Mouse (Mus musculus): ENCODE data around the gene Fam20b. TPM values are rescaled to one million over a fixed set of nuclear protein-coding genes. Genes with fewer than 3 reads are reported as not detected.

The Fam20b gene
- polyA plus RNA-seq, 1 experiment from 2014 or later: 20.2 TPM

Other genes starting within 250 kb of the Fam20b start
- gene Soat1, start 244.8 kb downstream of the Fam20b start, polyA plus RNA-seq (2015; fragmentation: Nextera tagmentation; extraction: Ambion mirVana): 33.1 and 36.3 TPM in 2 replicates
- 0.31 and 0.61 TPM in 2 replicates for gene Gm10031, start 195.1 kb downstream of the Fam20b start, polyA plus RNA-seq (2015; fragmentation: Nextera tagmentation; extraction: Ambion mirVana)
- 2.4 and 2.9 TPM in 2 replicates for gene Abl2, start 160.3 kb downstream of the Fam20b start, polyA plus RNA-seq (2015; fragmentation: Nextera tagmentation; extraction: Ambion mirVana)
- gene Tor3a, start 44.7 kb downstream of the Fam20b start, polyA plus RNA-seq (2015; fragmentation: Nextera tagmentation; extraction: Ambion mirVana): 4.8 and 5.1 TPM in 2 replicates
- gene Angptl1, start 119.5 kb upstream of the Fam20b start, polyA plus RNA-seq (2015; fragmentation: Nextera tagmentation; extraction: Ambion mirVana): 2.7 and 2.8 TPM in 2 replicates
- gene Ralgps2, start 220.5 kb upstream of the Fam20b start, polyA plus RNA-seq (2015; fragmentation: Nextera tagmentation; extraction: Ambion mirVana): 44.2 and 57.4 TPM in 2 replicates

Measured in heart, embryonic 13.5 days (tissue).